Mouse (Mus musculus): ENCODE measurements around the gene Miox. TPM values are rescaled to one million over a fixed set of nuclear protein-coding genes. Genes with fewer than 3 reads are reported as not detected.

Gene Miox
- polyA plus RNA-seq, 2 experiments, result 10.2 to 11.2 TPM

DNA sequence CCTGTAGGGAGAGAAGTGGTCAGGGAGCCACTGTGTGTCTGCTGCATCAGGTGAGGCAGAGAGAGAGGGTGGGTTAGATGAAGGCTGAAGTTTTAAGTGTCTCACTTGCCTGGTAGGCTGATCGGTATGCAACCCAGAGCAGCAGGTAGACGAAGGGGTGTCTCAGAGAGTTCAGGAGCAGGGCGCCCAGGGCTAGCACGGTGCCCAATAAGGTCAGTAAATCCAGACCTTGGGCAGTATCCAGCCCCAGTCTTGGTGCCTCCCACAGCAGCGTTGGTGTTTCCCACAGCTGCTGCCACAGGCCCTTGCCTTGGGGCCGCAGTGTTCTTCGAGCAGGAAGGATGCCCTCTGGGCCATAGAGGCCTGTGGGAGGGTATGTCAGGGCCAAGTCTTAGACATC lies 20.3 kb downstream of the Miox start:
- TF ChIP-seq CTCF (IDR thresholded peaks at IDR 0.05; ENCODE audit: low read depth), result no peak
- H3K27me3 ChIP-seq (ENCODE audit: control insufficient read depth, insufficient read depth, low read length), result no peaks in the 10 kb centered on the region
- H3K27ac ChIP-seq, result peak overlapping the region; percentile 69
- peak overlapping the region; percentile 96 for H3K9ac ChIP-seq (replicated peaks)
- H3K4me2 ChIP-seq (ENCODE audit: low read depth), result peak overlapping the region; percentile 77
- DNase-seq (ENCODE audit: low read depth in 3 of 3, low spot score in 3 of 3) (no peak), ATAC-seq (ENCODE audit: insufficient read depth) (no peak)
- peak overlapping the region; percentile 68 to 80 for H3K4me3 ChIP-seq (ENCODE audit: insufficient read depth in 1 of 2, low read depth in 2 of 2, low read length in 2 of 2)
- 70% methylated on average over 7 of the region's 7 CpGs for WGBS (ENCODE audit: insufficient replicate concordance)
- H3K9me3 ChIP-seq (ENCODE audit: control insufficient read depth, low read length), result no peaks in the 10 kb centered on the region
- peaks cover 29% of the 10 kb centered on the region for H3K36me3 ChIP-seq (replicated peaks; ENCODE audit: control insufficient read depth, insufficient read depth, low read depth)
- peaks cover 16 to 22% of the 10 kb centered on the region in 2 experiments for H3K4me1 ChIP-seq (replicated peaks; ENCODE audit: control insufficient read depth in 2 of 2, insufficient read depth in 2 of 2, low read length in 1 of 2)

GRCm38 (mm10) chr15:89355241-89356187 lies 21.3 kb downstream of the Miox start, which contains the start of the genes Lmf2 and Ncaph2:
Gene Lmf2, minus strand, starts transcription at chr15:89355659.
Gene Ncaph2, plus strand, starts transcription at chr15:89355719.
- DNase-seq (ENCODE audit: low read depth in 3 of 3, low spot score in 3 of 3) (peak; percentile 92 to 94 (median 94)), ATAC-seq (ENCODE audit: insufficient read depth) (peak; percentile 91)
- Histone ChIP-seq H3K9ac (replicated peaks) (peak within 1 kb of the TSS; percentile 96), H3K9me3 (ENCODE audit: control insufficient read depth, low read length) (no peaks in the 10 kb centered on the region), H3K4me2 (ENCODE audit: low read depth) (peak within 1 kb of the TSS; percentile 77), H3K4me1 (replicated peaks; ENCODE audit: control insufficient read depth in 2 of 2, insufficient read depth in 2 of 2, low read length in 1 of 2) (peaks cover 16 to 22% of the 10 kb centered on the region in 2 experiments), H3K4me3 (ENCODE audit: insufficient read depth in 1 of 2, low read depth in 2 of 2, low read length in 2 of 2) (peak within 1 kb of the TSS; percentile 80 to 96), H3K27me3 (ENCODE audit: control insufficient read depth, insufficient read depth, low read length) (no peaks in the 10 kb centered on the region), H3K36me3 (replicated peaks; ENCODE audit: control insufficient read depth, insufficient read depth, low read depth) (peaks cover 35% of the 10 kb centered on the region), H3K27ac (peak within 1 kb of the TSS; percentile 74)
- 0 out of 2 replicates have a peak, but pooled peaks have one; percentile 24 for TF ChIP-seq EP300 (IDR thresholded peaks at IDR 0.05; ENCODE audit: low read depth)
- 0 out of 2 replicates have a peak, but pooled peaks have one; percentile 3 for TF ChIP-seq CTCF (IDR thresholded peaks at IDR 0.05; ENCODE audit: low read depth)
- WGBS (ENCODE audit: insufficient replicate concordance), result under 1% methylated on average over 64 of the region's 64 CpGs

DNA sequence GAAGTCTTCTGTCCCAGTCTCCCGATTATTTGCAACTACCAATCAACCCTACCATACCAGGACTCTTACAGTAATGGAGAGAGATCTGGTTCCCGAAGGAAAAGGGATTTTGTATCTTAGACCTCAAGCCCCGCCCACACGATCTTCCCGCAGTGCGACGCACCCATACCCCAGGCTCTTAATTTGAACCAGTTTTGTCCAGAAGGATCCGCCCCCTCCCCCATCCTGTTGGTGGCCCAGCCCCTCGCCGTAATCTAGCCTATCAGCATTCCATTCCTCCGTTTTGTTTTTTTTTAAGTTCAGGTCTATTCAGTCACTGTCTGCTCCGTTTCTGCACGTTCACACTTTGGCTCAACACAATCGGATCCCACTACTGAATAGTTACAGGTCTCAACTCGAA lies 22.2 kb downstream of the Miox start:
- Histone ChIP-seq H3K4me1 (replicated peaks; ENCODE audit: control insufficient read depth in 2 of 2, insufficient read depth in 2 of 2, low read length in 1 of 2) (peaks cover 16 to 22% of the 10 kb centered on the region in 2 experiments), H3K4me3 (ENCODE audit: insufficient read depth in 1 of 2, low read depth in 2 of 2, low read length in 2 of 2) (peak overlapping the region; percentile 80 to 96), H3K27me3 (ENCODE audit: control insufficient read depth, insufficient read depth, low read length) (no peaks in the 10 kb centered on the region), H3K9me3 (ENCODE audit: control insufficient read depth, low read length) (no peaks in the 10 kb centered on the region), H3K27ac (peak overlapping the region; percentile 74), H3K36me3 (replicated peaks; ENCODE audit: control insufficient read depth, insufficient read depth, low read depth) (peaks cover 36% of the 10 kb centered on the region), H3K4me2 (ENCODE audit: low read depth) (peak overlapping the region; percentile 77), H3K9ac (replicated peaks) (peak overlapping the region; percentile 96)
- TF ChIP-seq CTCF (IDR thresholded peaks at IDR 0.05; ENCODE audit: low read depth) (no peak), EP300 (IDR thresholded peaks at IDR 0.05; ENCODE audit: low read depth) (0 out of 2 replicates have a peak, but pooled peaks have one; percentile 25)
- DNase-seq (ENCODE audit: low read depth in 3 of 3, low spot score in 3 of 3) (peak; percentile 82 to 83 (median 82)), ATAC-seq (ENCODE audit: insufficient read depth) (peak; percentile 56)
- WGBS (ENCODE audit: insufficient replicate concordance), result under 1% methylated on average over 15 of the region's 15 CpGs

DNA sequence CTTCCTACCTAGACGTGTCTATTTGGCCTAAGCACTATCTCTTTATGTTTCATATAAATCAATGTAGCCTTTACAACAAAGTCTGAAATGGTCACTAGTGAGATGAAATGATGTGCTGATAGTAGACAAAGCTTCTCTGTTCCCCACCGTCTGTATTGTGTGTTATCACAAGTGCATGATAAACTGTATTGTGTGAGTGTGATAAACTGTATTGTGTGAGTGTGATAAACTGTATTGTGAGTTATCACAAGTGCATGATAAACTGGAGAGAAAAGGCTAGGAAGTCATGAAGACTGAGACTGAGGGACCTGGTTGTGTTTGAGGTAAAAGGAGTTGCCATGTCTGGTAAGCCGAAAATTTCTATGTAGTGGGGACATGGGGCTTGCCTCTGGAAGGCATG lies 24.6 kb downstream of the Miox start:
- H3K9ac ChIP-seq (replicated peaks), result 0 out of 2 replicates have a peak overlapping the region, but pooled peaks have one; percentile 9
- H3K36me3 ChIP-seq (replicated peaks; ENCODE audit: control insufficient read depth, insufficient read depth, low read depth), result peaks cover 43% of the 10 kb centered on the region
- H3K27me3 ChIP-seq (ENCODE audit: control insufficient read depth, insufficient read depth, low read length), result no peaks in the 10 kb centered on the region
- no peaks in the 10 kb centered on the region for H3K9me3 ChIP-seq (ENCODE audit: control insufficient read depth, low read length)
- no peak for TF ChIP-seq EP300 (IDR thresholded peaks at IDR 0.05; ENCODE audit: low read depth)
- TF ChIP-seq CTCF (IDR thresholded peaks at IDR 0.05; ENCODE audit: low read depth), result no peak
- H3K4me1 ChIP-seq (replicated peaks; ENCODE audit: control insufficient read depth in 2 of 2, insufficient read depth in 2 of 2, low read length in 1 of 2), result peaks cover 16 to 22% of the 10 kb centered on the region in 2 experiments
- DNase-seq (ENCODE audit: low read depth in 3 of 3, low spot score in 3 of 3) (no peak), ATAC-seq (ENCODE audit: insufficient read depth) (no peak)
- no peak overlapping the region for H3K4me3 ChIP-seq (ENCODE audit: insufficient read depth in 1 of 2, low read depth in 2 of 2, low read length in 2 of 2)
- H3K27ac ChIP-seq, result no peak overlapping the region
- 0 out of 2 replicates have a peak overlapping the region, but pooled peaks have one; percentile 22 for H3K4me2 ChIP-seq (ENCODE audit: low read depth)
- WGBS (ENCODE audit: insufficient replicate concordance), result 43% methylated on average over 3 of the region's 3 CpGs

DNA sequence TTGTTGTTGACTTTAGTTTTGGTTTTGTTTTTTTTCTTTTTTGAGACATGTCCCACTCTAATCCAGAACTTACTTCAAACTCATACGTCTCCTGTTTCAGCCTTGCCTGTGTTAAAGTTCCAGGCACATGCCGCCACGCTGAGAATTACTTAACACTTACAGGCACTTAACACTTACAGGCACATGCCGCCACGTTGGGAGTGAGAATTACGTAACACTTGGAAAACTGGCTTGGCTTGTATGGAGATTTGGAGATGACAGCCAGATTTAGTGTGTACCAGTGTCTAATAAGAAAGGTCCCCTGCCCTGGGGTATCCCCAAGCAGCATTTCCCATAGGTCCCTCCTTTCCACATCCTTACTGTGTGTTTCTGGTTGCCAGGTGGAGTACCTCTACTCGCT lies 28.9 kb downstream of the Miox start:
- H3K27me3 ChIP-seq (ENCODE audit: control insufficient read depth, insufficient read depth, low read length), result no peaks in the 10 kb centered on the region
- WGBS (ENCODE audit: insufficient replicate concordance), result 92% methylated on average over 7 of the region's 7 CpGs
- H3K4me3 ChIP-seq (ENCODE audit: insufficient read depth in 1 of 2, low read depth in 2 of 2, low read length in 2 of 2), result no peak overlapping the region
- H3K4me1 ChIP-seq (replicated peaks; ENCODE audit: control insufficient read depth in 2 of 2, insufficient read depth in 2 of 2, low read length in 1 of 2), result peaks cover 5 to 6% of the 10 kb centered on the region in 2 experiments; a peak in 2 of 4 replicates
- DNase-seq (ENCODE audit: low read depth in 3 of 3, low spot score in 3 of 3), result no peak
- peaks cover 84% of the 10 kb centered on the region for H3K36me3 ChIP-seq (replicated peaks; ENCODE audit: control insufficient read depth, insufficient read depth, low read depth)
- no peak overlapping the region for H3K9ac ChIP-seq (replicated peaks)
- H3K4me2 ChIP-seq (ENCODE audit: low read depth), result no peak overlapping the region
- no peaks in the 10 kb centered on the region for H3K9me3 ChIP-seq (ENCODE audit: control insufficient read depth, low read length)
- no peak for ATAC-seq (ENCODE audit: insufficient read depth)
- no peak for TF ChIP-seq CTCF (IDR thresholded peaks at IDR 0.05; ENCODE audit: low read depth)
- no peak for TF ChIP-seq EP300 (IDR thresholded peaks at IDR 0.05; ENCODE audit: low read depth)
- H3K27ac ChIP-seq, result no peak overlapping the region

Measured in liver, embryonic 14.5 days (tissue).